Mouse (Mus musculus) heart, embryonic 12.5 days (tissue): ENCODE results near the gene Gm10964. TPM values are rescaled to one million over a fixed set of nuclear protein-coding genes. Genes with fewer than 3 reads are reported as not detected.

Source experiments
- ATAC-seq: fragments of 200-750 bp; cut with Nextera tagmentation; 2 replicates; pipeline ENCODE4 v1.8.0; 2017; ENCODE audit warnings: moderate TSS enrichment, moderate library complexity; ENCODE audit not compliant: insufficient number of reproducible peaks, low FRiP score
- H3K27ac ChIP-seq: fragments of 300-500 bp; sonication (generic); 2 replicates; pipeline ENCODE4 v1.5.1; 2016; ENCODE audit warnings: mild to moderate bottlenecking, moderate library complexity; ENCODE audit not compliant: poor library complexity, severe bottlenecking
- H3K27me3 ChIP-seq: fragments of 300-500 bp; sonication (generic); replicated peaks from 2 replicates; pipeline ENCODE4 v1.6.1; 2016; ENCODE audit warnings: mild to moderate bottlenecking, moderate library complexity
- H3K36me3 ChIP-seq: fragments of 300-500 bp; sonication (generic); 2 replicates; pipeline ENCODE4 v1.6.1; 2016; ENCODE audit warnings: mild to moderate bottlenecking, moderate library complexity
- H3K4me1 ChIP-seq: fragments of 300-500 bp; sonication (generic); replicated peaks from 2 replicates; pipeline ENCODE4 v1.6.1; 2016; ENCODE audit warnings: mild to moderate bottlenecking
- H3K4me2 ChIP-seq: fragments of 300-500 bp; sonication (generic); 2 replicates; pipeline ENCODE4 v1.6.1; 2016; ENCODE audit warnings: mild to moderate bottlenecking, moderate library complexity
- H3K4me3 ChIP-seq: fragments of 300-500 bp; sonication (generic); 2 replicates; pipeline ENCODE4 v1.5.1; 2016; ENCODE audit warnings: mild to moderate bottlenecking
- H3K9ac ChIP-seq: fragments of 300-500 bp; sonication (generic); 2 replicates; pipeline ENCODE4 v1.6.1; 2016; ENCODE audit warnings: mild to moderate bottlenecking, moderate library complexity
- H3K9me3 ChIP-seq: fragments of 300-500 bp; sonication (generic); replicated peaks from 2 replicates; pipeline ENCODE4 v1.6.1; 2016; ENCODE audit warnings: mild to moderate bottlenecking, moderate library complexity
- WGBS: fragments of 180-500 bp; shearing (Covaris S2); methylation state at CpG from one replicate; pipeline ENCODE4 v1.1.7; 2016; 5-methylcytosine and 5-hydroxymethylcytosine counted together
- polyA plus RNA-seq: library from polyadenylated mRNA; unstranded; fragments of >200 nt; fragmentation: Nextera tagmentation; extraction: Ambion mirVana; gene quantifications from 2 replicates; pipeline ENCODE4 v1.2.1, GENCODE M21; 2016

Gm10964 gene
- polyA plus RNA-seq, 1 experiment from 2014 or later, result not detected

GRCm38 (mm10) chr3:103735776-103736600 is 3.2 kb upstream of the Gm10964 start:
- Histone ChIP-seq H3K4me3 (peak overlapping the region; percentile 37), H3K36me3 (peaks cover 5% of the 10 kb centered on the region), H3K9me3 (peaks cover 4% of the 10 kb centered on the region; the same call in 1 of the 2 replicates), H3K4me1 (peaks cover 57% of the 10 kb centered on the region), H3K9ac (no peak overlapping the region), H3K27me3 (no peaks in the 10 kb centered on the region), H3K4me2 (peak overlapping the region; percentile 64), H3K27ac (peak overlapping the region; percentile 91)
- WGBS, result 58% methylated on average over 28 of the region's 28 CpGs
- no peak for ATAC-seq

- peak overlapping the region; percentile 58 for H3K9ac ChIP-seq
- H3K36me3 ChIP-seq, result peaks cover 4% of the 10 kb centered on the region
- H3K4me3 ChIP-seq, result peak overlapping the region; percentile 37
- peaks cover under 1% of the 10 kb centered on the region; the same call in 1 of the 2 replicates for H3K9me3 ChIP-seq
- no peaks in the 10 kb centered on the region for H3K27me3 ChIP-seq
- peaks cover 57% of the 10 kb centered on the region for H3K4me1 ChIP-seq
- whole genome bisulfite sequencing, result 31% methylated on average over 16 of the region's 16 CpGs
- H3K27ac ChIP-seq, result peak overlapping the region; percentile 91
- ATAC-seq, result peak; percentile 49; the same call in 1 of the 2 replicates
- peak overlapping the region; percentile 64 for H3K4me2 ChIP-seq
These were observed 2.0 kb upstream of the Gm10964 start for GRCm38 (mm10) chr3:103737061-103737754.

GRCm38 (mm10) chr3:103737778-103738571 is 1.2 kb upstream of the Gm10964 start, which contains the start of gene Olfml3:
Gene Olfml3 (minus strand): TSS chr3:103738001.
- under 1% methylated on average over 18 of the region's 18 CpGs for WGBS
- H3K4me2 ChIP-seq, result peak within 1 kb of the TSS; percentile 64
- H3K27ac ChIP-seq, result peak within 1 kb of the TSS; percentile 91
- no peaks in the 10 kb centered on the region for H3K9me3 ChIP-seq
- peaks cover 55% of the 10 kb centered on the region for H3K4me1 ChIP-seq
- no peaks in the 10 kb centered on the region for H3K27me3 ChIP-seq
- peaks cover 6% of the 10 kb centered on the region for H3K36me3 ChIP-seq
- peak within 1 kb of the TSS; percentile 37 for H3K4me3 ChIP-seq
- ATAC-seq, result peak; percentile 80
- H3K9ac ChIP-seq, result peak within 1 kb of the TSS; percentile 58

GRCm38 (mm10) chr3:103740342-103740741 is 1.2 kb downstream of the Gm10964 start:
- Histone ChIP-seq H3K27ac (no peak overlapping the region), H3K4me3 (no peak overlapping the region), H3K9me3 (no peaks in the 10 kb centered on the region), H3K27me3 (no peaks in the 10 kb centered on the region), H3K9ac (no peak overlapping the region), H3K36me3 (peaks cover 27% of the 10 kb centered on the region), H3K4me2 (no peak overlapping the region), H3K4me1 (peaks cover 31% of the 10 kb centered on the region)
- no peak for ATAC-seq
- 61% methylated on average over 5 of the region's 5 CpGs for WGBS

- no peaks in the 10 kb centered on the region for H3K9me3 ChIP-seq
- no peaks in the 10 kb centered on the region for H3K27me3 ChIP-seq
- H3K4me1 ChIP-seq, result peaks cover 14% of the 10 kb centered on the region
- 86% methylated on average over 6 of the region's 6 CpGs for WGBS
- no peak overlapping the region for H3K27ac ChIP-seq
- H3K9ac ChIP-seq, result no peak overlapping the region
- peaks cover 51% of the 10 kb centered on the region for H3K36me3 ChIP-seq
- ATAC-seq, result no peak
- no peak overlapping the region for H3K4me2 ChIP-seq
- no peak overlapping the region for H3K4me3 ChIP-seq
These were observed 4.0 kb downstream of the Gm10964 start for GRCm38 (mm10) chr3:103743208-103743607.

GRCm38 (mm10) chr3:103745001-103745770 is 6.0 kb downstream of the Gm10964 start:
- no peak overlapping the region for H3K27ac ChIP-seq
- no peak overlapping the region for H3K9ac ChIP-seq
- no peaks in the 10 kb centered on the region for H3K9me3 ChIP-seq
- H3K4me3 ChIP-seq, result no peak overlapping the region
- H3K4me1 ChIP-seq, result peaks cover 8% of the 10 kb centered on the region; the same call in 1 of the 2 replicates
- no peaks in the 10 kb centered on the region for H3K27me3 ChIP-seq
- ATAC-seq, result no peak
- no peak overlapping the region for H3K4me2 ChIP-seq
- WGBS, result 86% methylated on average over 14 of the region's 14 CpGs
- peaks cover 69% of the 10 kb centered on the region for H3K36me3 ChIP-seq

- Histone ChIP-seq H3K27ac (no peak overlapping the region), H3K36me3 (peaks cover 77% of the 10 kb centered on the region), H3K9ac (no peak overlapping the region), H3K9me3 (no peaks in the 10 kb centered on the region), H3K4me2 (no peak overlapping the region), H3K4me1 (peaks cover 5% of the 10 kb centered on the region; the same call in 1 of the 2 replicates), H3K4me3 (no peak overlapping the region), H3K27me3 (no peaks in the 10 kb centered on the region)
- ATAC-seq, result no peak
- WGBS, result 86% methylated on average over 5 of the region's 5 CpGs
These were observed 7.5 kb downstream of the Gm10964 start for GRCm38 (mm10) chr3:103746711-103747110.

- Histone ChIP-seq H3K4me3 (no peak overlapping the region), H3K9ac (no peak overlapping the region), H3K4me1 (peaks cover 11% of the 10 kb centered on the region), H3K27me3 (no peaks in the 10 kb centered on the region), H3K9me3 (no peaks in the 10 kb centered on the region), H3K36me3 (peaks cover 73% of the 10 kb centered on the region), H3K27ac (no peak overlapping the region), H3K4me2 (no peak overlapping the region)
- WGBS, result 91% methylated on average over 2 of the region's 2 CpGs
- no peak for ATAC-seq
These were observed 12.4 kb downstream of the Gm10964 start for GRCm38 (mm10) chr3:103751558-103751957.

GRCm38 (mm10) chr3:103755351-103755750 is 16.2 kb downstream of the Gm10964 start:
- WGBS, result 12% methylated on average over 3 of the region's 3 CpGs
- Histone ChIP-seq H3K27me3 (no peaks in the 10 kb centered on the region), H3K9ac (no peak overlapping the region), H3K27ac (peak overlapping the region; percentile 60), H3K4me3 (no peak overlapping the region), H3K9me3 (no peaks in the 10 kb centered on the region), H3K4me1 (peaks cover 11% of the 10 kb centered on the region), H3K4me2 (0 out of 2 replicates have a peak overlapping the region, but pooled peaks have one; percentile 7), H3K36me3 (peaks cover 71% of the 10 kb centered on the region)
- peak; percentile 71; the same call in 1 of the 2 replicates for ATAC-seq

- Histone ChIP-seq H3K36me3 (peaks cover 73% of the 10 kb centered on the region), H3K4me3 (no peak overlapping the region)
These were observed 17.8 kb downstream of the Gm10964 start for GRCm38 (mm10) chr3:103756920-103757319.

More at GRCm38 (mm10) chr3:103756920-103757319, 17.8 kb downstream of the Gm10964 start:
- Histone ChIP-seq H3K9ac (no peak overlapping the region), H3K27ac (no peak overlapping the region), H3K27me3 (no peaks in the 10 kb centered on the region), H3K4me1 (peaks cover 11% of the 10 kb centered on the region), H3K4me2 (no peak overlapping the region), H3K9me3 (no peaks in the 10 kb centered on the region)
- 89% methylated on average over 2 of the region's 2 CpGs for WGBS
- no peak for ATAC-seq
